Mouse (Mus musculus): ENCODE results near the gene Gm17027.
"Not testable (repeated sequence)": the region's sequence is repeated elsewhere in the genome, so short reads cannot be mapped to it uniquely, and the experiment has no call there.

Gene Gm17027

DNA sequence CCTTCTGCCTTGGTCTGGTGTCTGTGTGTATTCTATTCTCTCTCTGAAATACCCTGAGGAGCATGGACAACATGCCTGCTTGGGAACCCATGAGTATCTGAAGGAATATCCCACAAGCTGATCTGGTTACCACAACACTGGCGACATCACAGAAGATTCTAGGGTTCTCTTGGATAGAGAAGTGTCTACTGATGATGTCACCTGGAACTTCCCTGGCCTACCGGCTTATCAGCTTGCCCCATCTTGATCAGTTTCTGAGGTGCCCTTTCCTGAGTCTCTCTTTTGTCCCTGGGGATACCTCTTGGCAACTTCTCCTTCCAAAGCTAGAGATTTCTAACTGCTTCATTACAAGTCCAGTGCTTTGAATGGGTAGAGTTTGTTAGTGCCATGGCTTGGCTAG is at the start of gene Gm17027:
Gene Gm17027 (minus strand): TSS at position 101 of the 400 bp plus-strand sequence.
- not testable (repeated sequence) for DNase-seq (ENCODE audit: low read depth, low spot score)

GRCm38 (mm10) chr14:42190691-42191090 is 28.3 kb upstream of the Gm17027 start, which contains the start of gene Gm3573:
Gene Gm3573, minus strand, starts transcription at chr14:42190791.
- DNase-seq (ENCODE audit: low read depth, low spot score) = not testable (repeated sequence)

DNA sequence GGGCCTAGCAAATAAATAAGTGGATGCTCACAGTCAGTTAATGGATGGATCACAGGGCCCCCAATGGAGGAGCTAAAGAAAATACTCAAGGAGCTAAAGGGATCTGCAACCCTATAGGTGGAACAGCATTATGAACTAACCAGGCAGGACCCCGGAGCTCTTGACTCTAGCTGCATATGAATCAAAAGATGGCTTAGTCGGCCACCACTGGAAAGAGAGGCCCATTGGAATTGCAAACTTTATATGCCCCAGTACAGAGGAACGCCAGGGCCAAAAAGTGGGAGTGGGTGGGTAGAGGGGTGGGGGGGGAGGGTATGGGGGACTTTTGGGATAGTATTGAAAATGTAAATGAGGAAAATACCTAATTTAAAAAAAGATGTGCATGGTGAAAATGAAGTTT is 21.5 kb upstream of the Gm17027 start:
- DNase-seq (ENCODE audit: low read depth, low spot score) = not testable (repeated sequence)

- not testable (repeated sequence) for DNase-seq (ENCODE audit: low read depth, low spot score)
Observed at GRCm38 (mm10) chr14:42134571-42134970, 27.9 kb downstream of the Gm17027 start.

DNA sequence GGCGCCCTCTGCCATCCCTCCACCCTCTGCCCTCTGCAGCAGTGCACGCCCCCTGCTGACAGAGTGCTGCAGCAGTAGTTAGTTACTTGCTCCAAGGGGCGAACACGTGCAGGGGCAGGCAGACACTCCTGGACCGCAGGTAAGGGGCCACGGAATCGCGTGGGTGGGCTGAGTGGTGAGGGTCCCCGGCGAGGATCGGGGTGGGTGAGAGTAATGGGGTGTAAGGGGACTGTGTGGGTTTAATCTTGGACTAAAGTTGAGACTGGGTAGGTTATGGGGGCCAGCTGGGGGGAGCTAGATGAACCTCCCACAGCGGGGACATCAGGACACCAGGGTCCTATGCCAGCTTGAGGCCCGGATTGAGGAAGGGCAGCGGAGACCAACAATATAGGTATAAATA is 28.6 kb downstream of the Gm17027 start:
- not testable (repeated sequence) for DNase-seq (ENCODE audit: low read depth, low spot score)

DNA sequence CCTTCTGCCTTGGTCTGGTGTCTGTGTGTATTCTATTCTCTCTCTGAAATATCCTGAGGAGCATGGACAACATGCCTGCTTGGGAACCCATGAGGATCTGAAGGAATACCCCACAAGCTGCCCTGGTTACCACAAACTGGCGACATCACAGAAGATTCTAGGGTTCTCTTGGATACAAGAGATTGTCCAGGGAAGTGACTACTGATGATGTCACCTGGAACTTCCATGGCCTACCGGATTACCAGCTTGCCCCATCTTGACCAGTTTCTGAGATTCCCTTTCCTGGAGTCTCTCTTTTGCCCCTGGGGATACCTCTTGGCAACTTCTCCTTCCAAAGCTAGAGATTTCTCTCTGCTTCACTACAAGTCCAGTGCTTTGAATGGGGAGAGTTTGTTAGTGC is 45.2 kb downstream of the Gm17027 start, which contains the start of gene Gm7951:
Gene Gm7951 (minus strand): TSS at position 101 of the 400 bp plus-strand sequence.
- DNase-seq (ENCODE audit: low read depth, low spot score) = not testable (repeated sequence)

Measured in ES-CJ7 (cell line).